Mouse (Mus musculus): ENCODE measurements at regions not wholly inside any gene's neighbourhood (a gene's known extent, or its start where the extent isn't known, plus 50 kb on each side); places are given as distances from the start of the nearest gene placed in this dataset.

DNA sequence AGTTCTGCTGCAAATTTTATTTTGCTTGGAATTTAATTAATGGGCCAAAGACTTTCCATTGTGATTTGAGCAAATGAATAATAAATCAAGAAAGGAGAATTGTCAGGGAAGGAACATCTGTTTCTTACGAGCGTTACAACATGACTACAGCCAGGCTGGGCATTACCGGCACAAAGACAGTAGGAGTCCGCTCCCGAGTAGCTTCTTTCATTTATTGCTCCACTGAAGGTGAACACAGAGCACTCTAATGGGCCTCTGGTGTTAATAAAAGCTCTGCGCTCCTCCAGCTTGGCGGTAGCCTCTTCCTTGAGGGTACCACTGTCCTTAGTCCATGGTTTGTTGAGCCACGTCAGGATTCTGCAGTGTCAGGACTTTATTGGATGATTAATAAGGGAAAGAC, 69.0 kb upstream of the D1Pas1 start:
- TF ChIP-seq CTCF (IDR thresholded peaks at IDR 0.05) (no peak), EP300 (IDR thresholded peaks at IDR 0.05) (no peak)

All from lung, postnatal 0 days (tissue).